Mouse (Mus musculus) embryonic facial prominence, embryonic 10.5 days (tissue): Measurements from ENCODE around the gene Sds. TPM values are rescaled to one million over a fixed set of nuclear protein-coding genes. Genes with fewer than 3 reads are reported as not detected.

Source experiments
- polyA plus RNA-seq: library from polyadenylated mRNA; unstranded; fragments of >200 nt; fragmentation: Nextera tagmentation; extraction: Ambion mirVana; gene quantifications from 2 replicates; pipeline ENCODE4 v1.2.1, GENCODE M21; 2016

Gene Sds
- polyA plus RNA-seq, 1 experiment from 2014 or later: not detected

Other genes starting within 250 kb of the Sds start
- gene Lhx5, start 44.8 kb upstream of the Sds start, polyA plus RNA-seq: 3.1 and 4.7 TPM in 2 replicates
- gene Sdsl, start 3.7 kb upstream of the Sds start, polyA plus RNA-seq: 6.2 and 7.1 TPM in 2 replicates
- gene Plbd2, start 27.1 kb downstream of the Sds start, polyA plus RNA-seq: 35.5 and 37.8 TPM in 2 replicates
- 4.1 and 5.2 TPM in 2 replicates for gene Slc8b1, start 34.6 kb downstream of the Sds start, polyA plus RNA-seq
- 11.9 and 12.3 TPM in 2 replicates for gene Tpcn1, start 112.1 kb downstream of the Sds start, polyA plus RNA-seq
- 0.65 and 0.81 TPM in 2 replicates for gene Iqcd, start 112.5 kb downstream of the Sds start, polyA plus RNA-seq
- 19.4 and 20.1 TPM in 2 replicates for gene Rita1, start 136.1 kb downstream of the Sds start, polyA plus RNA-seq
- gene Ddx54, start 136.2 kb downstream of the Sds start, polyA plus RNA-seq: 62.3 and 64.3 TPM in 2 replicates
- gene Cfap73, start 157.7 kb downstream of the Sds start, polyA plus RNA-seq: 0.27 TPM in 1 of 2 replicates, not detected in the other
- 0.07 and 0.14 TPM in 2 replicates for gene Rasal1, start 172.3 kb downstream of the Sds start, polyA plus RNA-seq
- gene Dtx1, start 235.4 kb downstream of the Sds start, polyA plus RNA-seq: 1.8 and 2.2 TPM in 2 replicates